Mouse (Mus musculus) natural killer cell, adult 2 months (primary cell): ENCODE measurements around the gene Fstl1.

Experiments
- DNase-seq, 2 experiments: peaks; one replicate each; pipeline ENCODE4 v3.0.0; 2022; ENCODE audit warnings: low spot score in 2 of 2

The Fstl1 gene

DNA sequence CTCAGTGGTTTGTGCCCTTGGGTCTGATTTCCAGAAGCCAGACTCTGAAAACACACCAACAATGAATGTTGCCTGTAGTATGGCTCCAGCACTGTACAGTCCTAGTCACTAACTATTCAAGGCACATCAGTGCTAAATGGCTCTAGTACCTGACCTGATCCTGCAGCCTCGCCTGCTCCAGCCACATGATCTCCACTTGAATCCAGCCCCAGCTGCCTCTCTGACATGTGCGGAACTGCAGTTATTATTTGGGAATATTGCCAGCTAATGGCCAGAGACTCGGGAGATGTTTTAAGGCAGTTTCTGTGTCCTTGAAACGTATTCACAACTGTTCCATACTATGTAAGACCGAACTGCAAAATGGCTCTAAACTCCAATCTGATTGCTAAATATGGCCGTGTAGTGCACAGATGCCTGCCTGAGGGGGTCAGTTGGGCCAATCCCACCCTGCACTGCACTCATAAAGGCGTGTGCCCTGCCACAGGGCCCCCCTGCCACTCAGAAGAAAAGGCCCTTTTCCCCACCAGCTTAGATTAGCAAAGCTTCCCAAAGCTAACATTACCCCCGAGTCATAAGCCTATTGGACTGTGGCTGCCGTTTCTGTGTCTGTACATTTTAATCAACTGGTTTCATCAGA is 11.0 kb downstream of the Fstl1 start:
- no peak for DNase-seq

GRCm38 (mm10) chr16:37788367-37789014 is 11.8 kb downstream of the Fstl1 start:
- no peak for DNase-seq

- DNase-seq, result no peak
Observed at GRCm38 (mm10) chr16:37789015-37789381, 12.3 kb downstream of the Fstl1 start.

DNA sequence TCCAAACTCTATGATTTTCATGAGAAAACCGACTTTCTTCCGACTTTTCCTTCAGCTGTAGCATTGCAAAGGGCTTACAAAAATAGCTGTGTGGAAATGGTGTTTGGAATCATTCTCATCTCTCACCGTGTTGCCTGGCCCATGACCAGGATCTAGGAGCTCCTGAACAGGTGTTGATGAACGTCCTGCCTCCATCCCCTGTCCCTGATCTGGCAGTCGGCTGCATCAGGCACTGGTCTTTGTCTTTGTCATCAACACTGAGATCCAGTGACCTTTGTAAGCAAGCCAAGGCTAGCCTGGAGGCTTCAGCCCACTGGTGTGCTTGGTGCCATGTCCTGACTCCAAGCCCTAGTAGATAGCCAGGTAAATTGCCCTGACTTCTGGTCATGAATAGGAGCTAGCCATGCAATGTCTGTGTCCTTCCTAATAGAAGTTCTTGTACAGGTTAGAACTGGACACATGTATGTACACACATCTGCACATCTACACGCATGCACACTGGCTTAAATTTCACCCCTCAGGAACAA is 12.8 kb downstream of the Fstl1 start:
- no peak for DNase-seq

- DNase-seq, result no peak
Observed at GRCm38 (mm10) chr16:37790008-37790780, 13.5 kb downstream of the Fstl1 start.

DNA sequence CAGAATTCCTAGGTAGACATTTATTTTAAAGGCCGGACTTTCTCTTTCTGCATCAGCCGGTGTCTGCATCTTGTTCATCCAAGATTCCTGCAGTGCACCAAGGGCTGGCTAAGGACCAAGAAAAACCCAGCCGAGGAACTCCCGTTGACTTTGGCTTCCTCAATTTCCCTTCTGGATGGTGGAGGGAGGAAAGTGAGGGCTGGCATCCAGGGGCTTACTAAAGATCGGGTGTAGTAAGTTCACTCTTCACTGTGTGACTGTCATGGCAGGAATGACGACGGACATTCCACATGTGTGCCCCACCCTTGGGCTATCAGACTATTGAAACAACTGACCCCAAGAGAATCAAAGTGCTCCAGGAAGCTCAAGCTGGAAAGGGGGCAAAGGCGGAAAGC is 14.1 kb downstream of the Fstl1 start:
- DNase-seq, result no peak

DNA sequence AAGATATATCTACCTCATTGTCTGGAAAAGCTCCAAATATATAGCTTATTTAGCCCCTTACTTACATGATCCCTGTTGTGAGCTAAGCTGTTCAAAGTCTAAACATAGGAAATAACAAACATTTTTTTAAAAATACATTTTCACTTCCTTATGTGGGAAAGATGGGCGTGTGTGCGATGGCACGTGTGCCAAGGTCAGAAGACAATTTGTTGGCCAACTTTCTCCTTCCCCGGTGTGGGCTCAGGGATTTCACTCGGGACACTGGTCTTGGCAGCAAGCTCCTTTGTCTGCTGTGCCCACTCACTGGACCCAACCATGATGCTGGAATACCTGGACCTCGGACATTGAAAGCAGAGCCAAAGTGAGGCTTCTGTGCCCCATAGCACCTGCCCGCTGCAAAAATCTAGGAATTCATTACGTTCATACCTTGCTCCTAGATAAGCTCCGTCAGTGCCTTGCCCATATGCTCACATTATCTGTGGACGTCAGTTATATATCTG is 19.0 kb downstream of the Fstl1 start:
- no peak for DNase-seq

GRCm38 (mm10) chr16:37796270-37796669 is 19.6 kb downstream of the Fstl1 start:
- DNase-seq, result no peak

GRCm38 (mm10) chr16:37801097-37801496 is 24.4 kb downstream of the Fstl1 start:
- no peak for DNase-seq

DNA sequence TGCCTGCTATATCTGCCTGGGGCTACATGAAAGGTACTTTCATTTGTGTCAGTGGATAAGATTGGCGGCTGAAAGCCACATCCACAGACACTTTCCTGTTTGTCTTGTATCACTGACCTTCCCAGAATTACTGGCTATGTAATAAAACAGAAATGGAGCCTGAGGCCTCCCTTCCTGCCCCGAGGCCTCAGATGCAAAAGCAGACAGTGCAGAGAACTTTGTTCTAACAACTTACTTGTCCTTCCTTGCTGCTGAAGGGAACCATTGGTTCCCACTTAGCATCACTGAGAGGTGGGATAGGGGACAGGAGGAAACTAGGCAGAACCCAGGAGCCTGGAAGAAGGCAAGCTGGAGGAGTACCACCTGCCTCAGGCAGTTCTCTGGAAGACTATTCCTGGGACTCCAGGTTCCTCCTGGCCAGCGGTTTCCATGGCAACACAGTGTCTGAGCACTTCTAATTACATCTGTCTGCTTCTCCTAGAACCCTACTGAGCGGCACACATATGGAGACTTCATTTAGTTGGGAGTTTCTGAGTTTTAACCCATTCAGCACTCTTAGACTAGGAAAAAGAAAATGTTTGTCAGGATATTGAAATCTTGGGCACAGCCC is 26.1 kb downstream of the Fstl1 start:
- DNase-seq, result no peak

GRCm38 (mm10) chr16:37803387-37803950 is 26.8 kb downstream of the Fstl1 start:
- no peak for DNase-seq

DNA sequence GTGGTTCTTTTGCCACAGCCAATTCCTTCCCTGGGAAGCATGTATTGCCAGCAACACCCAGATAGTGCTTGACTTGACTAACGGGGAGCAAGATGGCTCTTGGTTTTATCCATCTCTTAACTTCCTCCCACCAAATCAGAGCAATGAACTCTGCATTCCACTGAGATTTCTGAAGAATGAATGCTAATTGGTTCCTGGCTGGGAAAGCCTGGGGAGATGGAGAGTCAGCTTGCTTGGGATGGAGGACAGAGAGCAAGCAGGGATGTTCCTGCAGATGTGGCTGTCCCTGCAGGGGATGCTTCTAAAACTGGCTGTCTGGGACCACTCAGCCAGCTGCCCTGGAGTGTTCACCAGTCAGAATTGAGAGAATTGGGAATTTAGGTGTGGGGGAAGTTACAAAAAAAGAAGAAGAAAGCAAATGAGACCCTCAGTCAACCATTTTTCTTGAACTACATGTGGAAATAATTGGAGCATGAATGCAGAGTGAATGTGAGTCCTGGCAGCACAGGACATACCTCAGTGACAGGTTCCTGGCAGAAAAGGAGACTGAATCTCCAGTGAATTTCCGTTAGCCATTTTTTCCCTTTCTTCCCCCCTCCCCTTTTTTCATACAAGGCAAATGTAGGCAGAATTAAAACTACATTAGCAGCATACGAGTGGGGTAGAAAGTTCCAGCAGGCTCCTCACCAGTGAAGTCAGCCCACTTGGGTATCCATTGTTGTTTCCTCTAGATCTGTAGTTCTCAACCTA is 29.2 kb downstream of the Fstl1 start:
- no peak for DNase-seq

- no peak for DNase-seq
Observed at GRCm38 (mm10) chr16:37807269-37807668, 30.6 kb downstream of the Fstl1 start.

DNA sequence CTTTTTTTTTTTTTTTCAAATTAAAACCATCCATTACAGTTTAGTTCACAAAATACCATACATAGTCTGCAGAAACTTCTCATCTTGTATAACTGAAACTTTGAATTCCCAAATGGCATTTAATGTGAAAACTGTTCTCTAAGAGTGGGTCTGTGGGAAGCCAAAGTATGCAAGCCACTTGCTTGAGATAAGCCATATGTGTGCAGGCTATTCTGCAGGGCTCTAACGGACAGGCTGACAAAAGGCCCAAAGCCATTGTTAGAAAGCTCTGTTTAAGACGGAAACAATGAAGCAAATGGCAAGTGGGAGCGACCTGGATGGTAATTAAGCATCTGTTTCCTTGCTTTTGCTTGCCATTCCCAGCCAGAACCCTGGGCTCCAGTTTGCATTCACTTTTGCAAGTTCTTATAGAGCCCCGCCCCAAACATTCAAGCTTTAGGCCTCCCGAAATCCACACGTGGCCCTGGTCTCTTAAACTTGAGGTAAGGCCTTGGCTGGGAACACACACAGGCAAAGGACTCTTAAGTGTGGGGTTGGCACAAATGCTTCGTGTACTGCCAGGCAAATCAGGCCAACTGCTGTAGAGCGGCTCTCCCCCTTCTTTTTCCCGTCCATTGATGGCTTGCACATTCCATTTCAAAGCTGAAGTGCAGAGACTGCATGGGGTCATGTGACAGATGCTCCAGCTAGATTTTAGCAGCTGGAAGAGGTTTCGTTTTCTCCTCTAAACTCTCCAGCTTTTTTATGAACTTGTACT is 32.4 kb downstream of the Fstl1 start:
- no peak for DNase-seq

- DNase-seq, result no peak
Observed at GRCm38 (mm10) chr16:37809623-37809992, 32.9 kb downstream of the Fstl1 start.

DNA sequence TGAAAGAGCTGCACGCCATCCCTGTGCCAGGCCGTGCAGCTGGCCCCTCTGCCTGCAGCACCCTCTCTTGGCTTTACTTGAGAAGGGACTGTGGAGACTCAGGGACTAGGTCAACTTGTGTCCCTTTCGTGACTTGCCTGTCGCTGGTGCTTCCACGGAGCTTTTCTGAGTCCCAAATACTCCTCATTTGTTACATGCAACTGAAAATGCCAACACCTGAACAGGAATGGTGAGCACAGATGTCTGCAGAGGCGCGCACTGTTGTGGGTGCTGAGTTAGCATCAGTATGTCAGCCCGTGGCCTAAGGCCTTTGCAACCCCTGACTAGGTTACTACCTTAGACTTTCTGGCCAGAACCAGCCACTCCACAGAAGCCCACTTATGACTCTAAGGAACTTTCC is 35.2 kb downstream of the Fstl1 start:
- no peak for DNase-seq

DNA sequence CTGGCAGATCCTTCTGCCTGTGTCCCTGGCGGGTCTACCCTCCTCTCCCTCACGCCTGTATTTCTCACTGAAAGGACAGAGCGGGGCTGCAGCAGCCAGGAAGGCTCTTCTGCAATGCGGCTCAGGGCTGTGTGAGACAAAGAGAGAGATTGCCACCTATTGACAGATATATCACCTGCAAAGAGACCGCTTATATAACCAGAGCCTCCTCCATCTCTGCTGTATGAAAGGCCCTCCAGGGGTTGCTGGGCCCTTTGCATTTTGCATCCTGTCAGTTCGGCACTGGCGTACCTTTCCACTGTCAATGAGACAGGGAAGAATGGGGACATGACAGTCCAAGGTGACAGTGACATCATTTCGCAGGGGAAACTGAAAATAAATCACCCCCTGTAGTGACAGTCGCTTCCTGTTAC is 35.8 kb downstream of the Fstl1 start:
- DNase-seq, result peak in 1 of 2 experiments; percentile 13

- DNase-seq, result no peak
Observed at GRCm38 (mm10) chr16:37813691-37814382, 37.2 kb downstream of the Fstl1 start.

DNA sequence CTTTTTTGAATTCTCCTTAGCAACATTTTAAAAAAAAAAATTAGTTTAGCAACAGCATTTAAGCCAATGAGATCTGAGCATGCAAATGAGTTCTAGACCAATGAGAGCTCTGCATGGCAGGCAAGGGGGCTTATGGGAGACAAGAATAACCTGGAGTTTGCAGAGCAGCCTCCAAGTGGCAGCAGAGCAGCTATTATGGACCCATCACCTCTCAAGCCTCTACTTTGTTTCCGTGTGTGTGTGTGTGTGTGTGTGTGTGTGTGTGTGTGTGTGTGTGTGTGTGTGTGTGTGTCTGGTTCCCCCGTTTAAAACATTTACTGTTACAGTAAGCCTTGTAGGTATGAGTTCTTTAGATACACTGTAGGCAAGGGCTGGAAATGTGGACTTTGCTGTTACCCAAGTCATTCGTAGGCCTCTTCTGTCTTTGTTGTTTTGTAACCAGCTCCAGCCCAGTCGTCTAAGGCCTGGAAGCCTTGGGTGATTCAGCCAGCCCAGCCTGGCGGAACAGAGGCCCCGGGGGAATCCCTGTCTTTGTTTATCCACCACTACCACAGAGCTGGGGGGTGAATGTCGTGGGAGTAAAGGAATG is 37.8 kb downstream of the Fstl1 start:
- peak; percentile 5 to 60 for DNase-seq
